Mouse (Mus musculus): ENCODE measurements at regions not wholly inside any gene's neighbourhood (a gene's known extent, or its start where the extent isn't known, plus 50 kb on each side); places are given as distances from the start of the nearest gene placed in this dataset.

DNA sequence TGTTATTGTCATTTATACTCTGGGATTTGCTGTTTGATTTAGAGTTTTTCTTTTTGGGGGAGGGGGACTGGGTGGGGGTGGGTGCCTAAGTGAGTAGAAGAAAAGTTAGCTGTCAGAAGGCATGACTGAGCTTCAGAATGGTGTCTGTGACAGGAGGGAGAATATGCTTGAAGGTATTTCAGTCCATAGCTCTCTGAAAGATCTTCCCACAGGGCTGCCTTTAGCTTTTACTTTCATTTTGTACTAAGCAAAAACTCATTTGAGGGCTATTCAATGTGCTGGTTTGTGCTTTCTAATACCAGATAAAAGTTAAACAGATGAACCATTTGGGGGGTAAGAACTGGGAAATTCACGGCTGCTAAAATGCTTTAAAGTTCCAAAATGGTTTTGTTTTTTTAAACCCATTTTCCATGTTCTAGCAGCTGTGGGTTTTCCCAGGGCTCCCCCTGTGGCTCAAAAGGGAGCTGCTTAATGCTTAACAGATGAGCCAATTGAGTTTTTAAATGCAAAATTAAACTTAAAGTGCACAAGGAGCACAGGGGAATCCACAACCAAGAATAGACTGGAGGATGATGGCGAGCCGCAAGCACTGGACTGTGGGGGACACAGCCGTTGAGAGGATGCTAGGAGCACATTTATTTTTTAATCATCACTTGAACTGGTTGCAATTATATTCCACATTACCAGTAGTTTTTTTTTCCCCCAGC, 538.5 kb upstream of the Zic4 start:
- no peak for TF ChIP-seq MAX (IDR thresholded peaks at IDR 0.05; ENCODE audit: low read depth)
- no peak for TF ChIP-seq MYOD1 (IDR thresholded peaks at IDR 0.05; ENCODE audit: control insufficient read depth in 1 of 3, insufficient read length in 2 of 3, low read depth in 2 of 3)
- TF ChIP-seq MYOG (IDR thresholded peaks at IDR 0.05; ENCODE audit: control insufficient read depth in 1 of 3, insufficient read depth in 1 of 3, insufficient read length in 2 of 3, low read depth in 2 of 3), result no peak
- TF ChIP-seq TCF12 (IDR thresholded peaks at IDR 0.05; ENCODE audit: insufficient read depth, poor library complexity, severe bottlenecking), result no peak
- no peak for TF ChIP-seq USF1 (IDR thresholded peaks at IDR 0.05; ENCODE audit: low read depth)
- no peak for TF ChIP-seq SRF (IDR thresholded peaks at IDR 0.05; ENCODE audit: control insufficient read depth, insufficient read length, low read depth)
- TF ChIP-seq POLR2A (IDR thresholded peaks at IDR 0.05; ENCODE audit: insufficient read length, low read depth), result no peak
- no peak for TF ChIP-seq POLR2AphosphoS2 (IDR thresholded peaks at IDR 0.05; ENCODE audit: insufficient read length, low read depth)
- no peak for TF ChIP-seq TCF3 (IDR thresholded peaks at IDR 0.05; ENCODE audit: insufficient read length, low read depth)
- TF ChIP-seq E2F4 (IDR thresholded peaks at IDR 0.05; ENCODE audit: insufficient read depth), result no peak
- TF ChIP-seq REST (IDR thresholded peaks at IDR 0.05; ENCODE audit: insufficient read depth, insufficient read length), result no peak
- TF ChIP-seq CEBPB (IDR thresholded peaks at IDR 0.05; ENCODE audit: insufficient read depth, poor library complexity, severe bottlenecking), result no peak
- Histone ChIP-seq H3K27me3 (ENCODE audit: control insufficient read depth, insufficient read depth, insufficient read length) (no peaks in the 10 kb centered on the region), H3K4me2 (ENCODE audit: low read depth) (peak overlapping the region; percentile 47), H3K4me3 (no peak overlapping the region), H3K36me3 (ENCODE audit: control insufficient read depth, insufficient read depth) (no peaks in the 10 kb centered on the region), H3ac (ENCODE audit: control insufficient read depth, insufficient read length) (no peak overlapping the region), H3K79me2 (ENCODE audit: control insufficient read depth, insufficient read depth) (no peaks in the 10 kb centered on the region)

DNA sequence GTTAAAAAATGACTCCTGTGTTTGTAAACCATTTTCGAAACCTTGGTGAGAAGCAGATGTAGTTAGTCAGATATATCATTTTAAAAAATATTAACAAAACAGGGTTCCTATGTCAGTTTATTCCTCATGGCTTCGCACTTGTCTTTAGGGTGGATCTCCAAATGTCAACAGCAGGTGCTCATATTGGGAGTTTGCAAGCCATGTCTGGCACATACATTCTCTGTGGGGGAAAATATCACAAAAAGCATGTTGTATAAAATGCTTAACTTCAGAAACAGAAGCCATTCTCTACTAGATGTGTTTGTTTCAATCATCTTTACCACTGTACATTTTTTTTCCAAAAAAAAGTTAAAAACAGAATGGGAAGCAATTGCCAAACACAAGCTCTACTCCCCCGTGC, 534.7 kb upstream of the Zic4 start:
- Histone ChIP-seq H3K79me2 (ENCODE audit: control insufficient read depth, insufficient read depth) (no peaks in the 10 kb centered on the region), H3ac (ENCODE audit: control insufficient read depth, insufficient read length) (no peak overlapping the region), H3K4me2 (ENCODE audit: low read depth) (no peak overlapping the region), H3K36me3 (ENCODE audit: control insufficient read depth, insufficient read depth) (no peaks in the 10 kb centered on the region), H3K4me3 (no peak overlapping the region), H3K27me3 (ENCODE audit: control insufficient read depth, insufficient read depth, insufficient read length) (no peaks in the 10 kb centered on the region)
- TF ChIP-seq POLR2A (IDR thresholded peaks at IDR 0.05; ENCODE audit: insufficient read length, low read depth) (no peak), MAX (IDR thresholded peaks at IDR 0.05; ENCODE audit: low read depth) (no peak), TCF12 (IDR thresholded peaks at IDR 0.05; ENCODE audit: insufficient read depth, poor library complexity, severe bottlenecking) (no peak), USF1 (IDR thresholded peaks at IDR 0.05; ENCODE audit: low read depth) (no peak), CEBPB (IDR thresholded peaks at IDR 0.05; ENCODE audit: insufficient read depth, poor library complexity, severe bottlenecking) (no peak), TCF3 (IDR thresholded peaks at IDR 0.05; ENCODE audit: insufficient read length, low read depth) (no peak), REST (IDR thresholded peaks at IDR 0.05; ENCODE audit: insufficient read depth, insufficient read length) (no peak), E2F4 (IDR thresholded peaks at IDR 0.05; ENCODE audit: insufficient read depth) (no peak), SRF (IDR thresholded peaks at IDR 0.05; ENCODE audit: control insufficient read depth, insufficient read length, low read depth) (no peak), MYOG (IDR thresholded peaks at IDR 0.05; ENCODE audit: control insufficient read depth in 1 of 3, insufficient read depth in 1 of 3, insufficient read length in 2 of 3, low read depth in 2 of 3) (no peak), MYOD1 (IDR thresholded peaks at IDR 0.05; ENCODE audit: control insufficient read depth in 1 of 3, insufficient read length in 2 of 3, low read depth in 2 of 3) (no peak), POLR2AphosphoS2 (IDR thresholded peaks at IDR 0.05; ENCODE audit: insufficient read length, low read depth) (no peak)

DNA sequence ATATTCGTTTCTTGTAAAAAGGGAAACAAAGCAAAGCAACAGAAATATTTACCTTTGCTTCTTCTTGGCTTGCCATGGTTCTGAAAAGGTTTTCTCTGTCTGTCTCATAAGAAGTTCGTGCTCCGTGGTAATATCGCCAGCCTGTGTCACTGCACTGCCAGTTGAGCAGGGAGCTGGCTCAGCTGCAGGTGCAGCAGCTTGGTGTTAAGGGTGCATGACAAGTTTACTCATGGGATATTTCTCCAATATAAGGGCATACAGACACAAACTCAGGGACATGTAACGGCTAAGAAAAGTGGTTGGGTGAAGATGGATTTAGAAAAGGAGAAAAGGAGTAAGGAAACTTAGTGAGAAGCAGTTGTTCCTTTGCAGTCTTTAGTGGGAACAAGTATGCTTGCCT, 533.5 kb upstream of the Zic4 start:
- TF ChIP-seq POLR2A (IDR thresholded peaks at IDR 0.05; ENCODE audit: insufficient read length, low read depth), result no peak
- no peak for TF ChIP-seq MYOG (IDR thresholded peaks at IDR 0.05; ENCODE audit: control insufficient read depth in 1 of 3, insufficient read depth in 1 of 3, insufficient read length in 2 of 3, low read depth in 2 of 3)
- no peak for TF ChIP-seq TCF12 (IDR thresholded peaks at IDR 0.05; ENCODE audit: insufficient read depth, poor library complexity, severe bottlenecking)
- no peak for TF ChIP-seq MAX (IDR thresholded peaks at IDR 0.05; ENCODE audit: low read depth)
- no peak for TF ChIP-seq POLR2AphosphoS2 (IDR thresholded peaks at IDR 0.05; ENCODE audit: insufficient read length, low read depth)
- no peak for TF ChIP-seq USF1 (IDR thresholded peaks at IDR 0.05; ENCODE audit: low read depth)
- TF ChIP-seq SRF (IDR thresholded peaks at IDR 0.05; ENCODE audit: control insufficient read depth, insufficient read length, low read depth), result no peak
- TF ChIP-seq E2F4 (IDR thresholded peaks at IDR 0.05; ENCODE audit: insufficient read depth), result no peak
- TF ChIP-seq CEBPB (IDR thresholded peaks at IDR 0.05; ENCODE audit: insufficient read depth, poor library complexity, severe bottlenecking), result no peak
- TF ChIP-seq MYOD1 (IDR thresholded peaks at IDR 0.05; ENCODE audit: control insufficient read depth in 1 of 3, insufficient read length in 2 of 3, low read depth in 2 of 3), result no peak
- no peak overlapping the region for H3K4me3 ChIP-seq
- no peaks in the 10 kb centered on the region for H3K27me3 ChIP-seq (ENCODE audit: control insufficient read depth, insufficient read depth, insufficient read length)
- no peak overlapping the region for H3K4me2 ChIP-seq (ENCODE audit: low read depth)
- no peaks in the 10 kb centered on the region for H3K36me3 ChIP-seq (ENCODE audit: control insufficient read depth, insufficient read depth)
- H3K79me2 ChIP-seq (ENCODE audit: control insufficient read depth, insufficient read depth), result no peaks in the 10 kb centered on the region
- H3ac ChIP-seq (ENCODE audit: control insufficient read depth, insufficient read length), result no peak overlapping the region

DNA sequence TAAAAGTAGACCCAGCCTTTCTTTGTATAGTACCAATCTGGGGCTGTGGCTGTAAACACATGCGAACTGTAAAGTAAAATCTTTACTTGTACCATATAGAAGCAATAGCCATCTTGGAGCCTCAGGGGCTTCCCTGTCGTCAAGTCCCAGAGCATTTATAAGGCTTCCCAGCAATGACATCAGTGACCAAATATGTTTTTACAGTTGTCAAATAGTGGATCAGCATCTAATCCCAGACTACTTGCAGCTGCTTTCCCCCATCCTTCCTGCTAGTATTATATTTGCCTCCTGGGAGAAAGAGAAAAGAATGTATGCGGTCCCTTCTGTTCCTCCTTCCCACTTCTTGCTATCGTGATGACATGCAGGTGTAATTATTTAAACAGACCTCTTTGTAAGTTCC, 531.5 kb upstream of the Zic4 start:
- no peak overlapping the region for H3K4me3 ChIP-seq
- H3K4me2 ChIP-seq (ENCODE audit: low read depth), result no peak overlapping the region
- TF ChIP-seq TCF12 (IDR thresholded peaks at IDR 0.05; ENCODE audit: insufficient read depth, poor library complexity, severe bottlenecking) (peak; percentile 72), MYOG (IDR thresholded peaks at IDR 0.05; ENCODE audit: control insufficient read depth in 1 of 3, insufficient read depth in 1 of 3, insufficient read length in 2 of 3, low read depth in 2 of 3) (peak in 2 of 3 experiments; percentile 42 to 66), CEBPB (IDR thresholded peaks at IDR 0.05; ENCODE audit: insufficient read depth, poor library complexity, severe bottlenecking) (0 out of 2 replicates have a peak, but pooled peaks have one; percentile 3), MYOD1 (IDR thresholded peaks at IDR 0.05; ENCODE audit: control insufficient read depth in 1 of 3, insufficient read length in 2 of 3, low read depth in 2 of 3) (peak; percentile 80 to 88 (median 84)), POLR2AphosphoS2 (IDR thresholded peaks at IDR 0.05; ENCODE audit: insufficient read length, low read depth) (no peak)
- no peaks in the 10 kb centered on the region for H3K79me2 ChIP-seq (ENCODE audit: control insufficient read depth, insufficient read depth)
- no peak overlapping the region for H3ac ChIP-seq (ENCODE audit: control insufficient read depth, insufficient read length)
- no peaks in the 10 kb centered on the region for H3K27me3 ChIP-seq (ENCODE audit: control insufficient read depth, insufficient read depth, insufficient read length)
- no peaks in the 10 kb centered on the region for H3K36me3 ChIP-seq (ENCODE audit: control insufficient read depth, insufficient read depth)
